Mouse (Mus musculus) cerebellum, postnatal 36 days (tissue): ENCODE data around the gene Fgfr4.

ENCODE experiments used
- DNase-seq, 2 experiments: peaks; one replicate each; pipeline ENCODE4 v3.0.0; 2021 to 2022; ENCODE audit warnings: mixed read lengths in 2 of 2

Fgfr4 gene

GRCm38 (mm10) chr13:55211221-55212010 is 59.0 kb downstream of the Fgfr4 start:
- DNase-seq = peak; percentile 78 to 87

DNA sequence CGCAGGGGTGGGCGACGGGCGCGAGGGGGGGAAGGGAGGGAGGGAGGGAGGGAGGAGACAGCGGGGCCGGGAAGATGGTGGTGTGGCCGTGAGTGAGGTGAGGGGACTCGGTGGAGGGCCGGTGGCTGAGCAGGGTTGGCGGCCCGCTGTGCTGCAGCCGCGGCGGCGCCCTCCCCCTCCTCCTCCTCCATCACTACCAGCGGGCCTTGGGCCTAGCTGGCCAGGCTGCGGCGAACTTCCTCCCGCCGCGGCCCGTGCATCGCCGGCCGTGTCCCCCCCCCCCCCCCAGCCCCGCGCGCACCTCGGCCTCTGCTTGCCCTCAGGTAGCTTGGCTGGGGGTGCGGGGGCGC is 59.5 kb downstream of the Fgfr4 start:
- DNase-seq = no peak

DNA sequence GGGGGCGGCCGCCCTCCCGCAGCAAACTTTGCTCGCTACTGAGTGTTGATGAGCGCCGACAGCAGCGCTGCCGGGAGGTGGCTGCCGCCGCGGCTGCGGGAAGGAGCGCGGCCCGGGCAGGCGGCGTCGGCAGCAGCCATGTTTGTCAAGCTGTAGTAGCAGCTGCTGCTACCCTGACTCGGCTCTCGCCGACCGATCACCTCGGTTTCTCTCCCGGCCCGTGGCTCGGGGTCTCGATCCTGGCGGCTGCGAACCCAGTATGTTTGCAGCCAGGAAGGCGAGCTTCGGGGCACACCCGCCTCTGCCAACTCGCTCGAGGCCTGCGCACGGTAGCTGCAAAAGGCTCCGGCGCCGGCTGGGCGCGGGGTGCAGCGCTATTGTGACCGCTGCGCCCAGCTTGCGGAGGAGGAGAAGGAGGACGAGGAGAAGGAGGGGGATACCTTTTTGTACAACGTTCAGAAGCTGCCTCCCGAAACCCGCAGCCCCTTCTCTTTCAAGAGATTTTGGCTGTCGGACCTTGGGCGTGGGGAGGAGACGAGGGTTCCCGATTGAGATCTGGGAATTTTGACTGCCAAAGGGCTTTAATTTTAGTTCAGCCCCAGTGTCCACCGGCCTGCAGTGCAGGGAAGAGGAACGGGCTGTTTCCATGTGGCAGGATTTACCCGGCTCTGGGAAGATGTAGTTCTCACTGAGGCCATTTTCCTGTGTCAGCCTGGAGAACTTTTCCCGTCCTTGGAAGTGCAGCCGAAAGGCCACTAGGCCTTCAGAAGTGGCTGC is 60.1 kb downstream of the Fgfr4 start:
- peak; percentile 64 to 76 for DNase-seq

- DNase-seq = no peak
These were observed 60.8 kb downstream of the Fgfr4 start for GRCm38 (mm10) chr13:55213138-55213806.
